8 mouse cellular contexts compared by ENCODE assay signal in genomic region chr6:115007728-115008127, GRCm38 (mm10). TPM values are rescaled to one million over a fixed set of nuclear protein-coding genes. Genes with fewer than 3 reads are reported as not detected.
DNase-seq lines count a peak whose midpoint lies in the region; ATAC-seq lines count a peak whose summit lies in the region.

No protein-coding gene starts in this region.

- 30% methylated on average over 5 of the region's 5 CpGs for WGBS in limb, embryonic 13.5 days

- H3K27me3 ChIP-seq in limb, embryonic 13.5 days = no peaks in the 10 kb centered on the region

- peak; percentile 73 for ATAC-seq in granulocyte monocyte progenitor cell, adult 5-6 weeks (replicated peaks; ENCODE audit: poor library complexity, severe bottlenecking)
- 0 out of 2 replicates have a peak, but pooled peaks have one; percentile 22 for ATAC-seq in limb, embryonic 13.5 days (ENCODE audit: low FRiP score, low read depth)
- peak; percentile 82 for ATAC-seq in monocyte, adult 5-6 weeks (replicated peaks; ENCODE audit: insufficient number of reproducible peaks, low FRiP score, low TSS enrichment, poor library complexity, severe bottlenecking)

- H3K27ac ChIP-seq in limb, embryonic 13.5 days = no peak overlapping the region

- no peak overlapping the region for H3K9ac ChIP-seq in limb, embryonic 13.5 days

- H3K4me2 ChIP-seq in limb, embryonic 13.5 days (replicated peaks) = no peak overlapping the region

- H3K9me3 ChIP-seq in limb, embryonic 13.5 days = no peaks in the 10 kb centered on the region

- H3K4me1 ChIP-seq in limb, embryonic 13.5 days = peaks cover 8% of the 10 kb centered on the region

- DNase-seq in 416B (ENCODE audit: low read depth) = peak; percentile 63
- peak; percentile 37 for DNase-seq in adrenal gland, adult 8-10 months
- DNase-seq in embryo, embryonic 11.5 days (ENCODE audit: low read depth, low spot score) = peak; percentile 71
- peak; percentile 59 to 74 for DNase-seq in kidney, adult 8-10 months
- DNase-seq in spleen, postnatal 4 days (ENCODE audit: low spot score in 2 of 2) = peak; percentile 61 to 88

- peaks cover 67% of the 10 kb centered on the region for H3K36me3 ChIP-seq in limb, embryonic 13.5 days

- H3K4me3 ChIP-seq in limb, embryonic 13.5 days = no peak overlapping the region

RNA-seq across cellular contexts. Expression of gene Tamm41, which starts 29.9 kb away (rescaled TPM):
- 10 to 100 TPM; 13.3 to 25.8 (median 17.0) TPM for total RNA-seq in adrenal gland, adult 8-10 months (2022)
- 47.8 and 51.7 TPM in 2 replicates for total RNA-seq in granulocyte monocyte progenitor cell, adult 5-6 weeks (2014; fragmentation: Nextera tagmentation)
- total RNA-seq in granulocyte monocyte progenitor cell, adult 5-6 weeks (2017) = 48.6 and 82.4 TPM in 2 replicates
- polyA plus RNA-seq in limb, embryonic 13.5 days (2015; fragmentation: Nextera tagmentation; extraction: Ambion mirVana) = 68.9 and 74.8 TPM in 2 replicates
- 13.4 to 23.4 TPM (median 15.4 TPM) in 3 replicates for total RNA-seq in monocyte, adult 5-6 weeks (2017)

RNA-seq across cellular contexts. Expression of gene Vgll4, which starts 37.9 kb away (rescaled TPM):
- total RNA-seq in adrenal gland, adult 8-10 months (2022) = 10 to 100 TPM; 43.0 to 49.5 (median 45.6) TPM
- 14.0 and 16.5 TPM in 2 replicates for total RNA-seq in granulocyte monocyte progenitor cell, adult 5-6 weeks (2014; fragmentation: Nextera tagmentation)
- 16.9 and 22.8 TPM in 2 replicates for total RNA-seq in granulocyte monocyte progenitor cell, adult 5-6 weeks (2017)
- polyA plus RNA-seq in limb, embryonic 13.5 days (2015; fragmentation: Nextera tagmentation; extraction: Ambion mirVana) = 154 and 156 TPM in 2 replicates
- 67.3 to 111 TPM (median 88.1 TPM) in 3 replicates for total RNA-seq in monocyte, adult 5-6 weeks (2017)

Comparison
In these comparisons a context has a peak if more than half of its experiments do, and no peak if none do; other contexts are left out.
1. ATAC-seq: peak in every context shown above with its lines; median percentile 82 in monocyte, adult 5-6 weeks; 73 in granulocyte monocyte progenitor cell, adult 5-6 weeks; 22 in limb, embryonic 13.5 days.